Mouse (Mus musculus): ENCODE data around the gene Irgc1.

Gene Irgc1

GRCm38 (mm10) chr7:24470356-24470755, 18.3 kb upstream of the Irgc1 start:
- no peak for DNase-seq

GRCm38 (mm10) chr7:24469126-24469525, 17.0 kb upstream of the Irgc1 start:
- DNase-seq = no peak

GRCm38 (mm10) chr7:24467886-24468285, 15.8 kb upstream of the Irgc1 start:
- DNase-seq = no peak

- DNase-seq = no peak
These were observed 14.7 kb upstream of the Irgc1 start for GRCm38 (mm10) chr7:24466835-24467234.

- peak; percentile 98 for DNase-seq
These were observed 10.6 kb upstream of the Irgc1 start, which contains the start of gene Plaur for GRCm38 (mm10) chr7:24462388-24463319. TSS of gene Plaur (plus strand) at chr7:24462484.

- peak; percentile 96 for DNase-seq
These were observed 9.4 kb upstream of the Irgc1 start for GRCm38 (mm10) chr7:24461376-24462051.

GRCm38 (mm10) chr7:24459843-24460242, 7.7 kb upstream of the Irgc1 start:
- peak; percentile 97 for DNase-seq

GRCm38 (mm10) chr7:24459440-24459839, 7.3 kb upstream of the Irgc1 start:
- no peak for DNase-seq

GRCm38 (mm10) chr7:24457726-24458370, 5.8 kb upstream of the Irgc1 start:
- no peak for DNase-seq

- DNase-seq = peak; percentile 98
These were observed 3.6 kb upstream of the Irgc1 start for GRCm38 (mm10) chr7:24455726-24456125.

- DNase-seq = no peak
These were observed 2.1 kb upstream of the Irgc1 start for GRCm38 (mm10) chr7:24454199-24454598.

GRCm38 (mm10) chr7:24450585-24451017, 1.5 kb downstream of the Irgc1 start:
- no peak for DNase-seq

- no peak for DNase-seq
These were observed 3.1 kb downstream of the Irgc1 start for GRCm38 (mm10) chr7:24448782-24449517.

- DNase-seq = no peak
These were observed 5.3 kb downstream of the Irgc1 start for GRCm38 (mm10) chr7:24446697-24447340.

- peak; percentile 95 for DNase-seq
These were observed 6.7 kb downstream of the Irgc1 start for GRCm38 (mm10) chr7:24445266-24445926.

GRCm38 (mm10) chr7:24442313-24442712, 9.8 kb downstream of the Irgc1 start:
- no peak for DNase-seq

GRCm38 (mm10) chr7:24441785-24442184, 10.3 kb downstream of the Irgc1 start:
- DNase-seq = peak; percentile 97

- no peak for DNase-seq
These were observed 12.2 kb downstream of the Irgc1 start for GRCm38 (mm10) chr7:24439891-24440290.

- DNase-seq = no peak
These were observed 12.9 kb downstream of the Irgc1 start for GRCm38 (mm10) chr7:24439191-24439590.

GRCm38 (mm10) chr7:24437981-24438380, 14.1 kb downstream of the Irgc1 start:
- DNase-seq = peak; percentile 91

GRCm38 (mm10) chr7:24435305-24435704, 16.8 kb downstream of the Irgc1 start:
- DNase-seq = no peak

GRCm38 (mm10) chr7:24431713-24432112, 20.4 kb downstream of the Irgc1 start:
- DNase-seq = no peak
